16 mouse cellular contexts compared by ENCODE assay signal in genomic region chr8:109478586-109478985, GRCm38 (mm10). TPM values are rescaled to one million over a fixed set of nuclear protein-coding genes. Genes with fewer than 3 reads are reported as not detected.
DNase-seq lines count a peak whose midpoint lies in the region.
"Had no signal": no experiment of that assay in that cellular context is flagged by ENCODE, and none has a peak within 500 bp of the region (broad histone marks: within the 10 kb centered on the region; RNA-seq: fewer than 3 reads in every experiment).

No protein-coding gene starts in this region.

- peak; percentile 53 for DNase-seq in 3T3-L1 (ENCODE audit: low read depth, low spot score)
- DNase-seq in ES-CJ7 (ENCODE audit: low read depth, low spot score), result peak; percentile 93
- peak; percentile 90 for DNase-seq in R1 (ENCODE audit: low read depth, low spot score)
- peak; percentile 16 for DNase-seq in skeletal muscle tissue, adult 2 months (ENCODE audit: low read depth, low spot score)
- no peak for DNase-seq in adrenal gland, adult 8-10 months
- DNase-seq in right cerebral cortex, postnatal 4 days, result no peak
- DNase-seq in heart, postnatal 25 days (ENCODE audit: low spot score), result no peak
- DNase-seq: adrenal gland, postnatal 10 days; adrenal gland, postnatal 25 days; cerebellum, adult 11 months; cerebellum, adult 18-20 months; cerebellum, adult 9-10 months; cerebellum, postnatal 10 days; cerebellum, postnatal 25 days had no signal

- intact Hi-C loops in heart, postnatal 25 days (cut with DNase I), result no loop called here

RNA-seq across cellular contexts. Expression of gene Pmfbp1, which starts 15.2 kb away (rescaled TPM):
- not detected for total RNA-seq in adrenal gland, adult 8-10 months (2022)
- not detected for total RNA-seq in heart, postnatal 25 days (2021)
- total RNA-seq: adrenal gland, adult 18-20 months; adrenal gland, postnatal 10 days; adrenal gland, postnatal 25 days; adrenal gland, postnatal 4 days had no signal

Comparison
In these comparisons a context has a peak if more than half of its experiments do, and no peak if none do; other contexts are left out.
1. DNase-seq: peak in 3T3-L1 (single experiment), ES-CJ7 (single experiment), R1 (single experiment) and skeletal muscle tissue, adult 2 months (single experiment); none in adrenal gland, adult 8-10 months (single experiment), right cerebral cortex, postnatal 4 days (single experiment) and heart, postnatal 25 days (single experiment).